Mouse (Mus musculus): ENCODE data around the gene Cmtm6.
"Not testable (repeated sequence)": the region's sequence is repeated elsewhere in the genome, so short reads cannot be mapped to it uniquely, and the experiment has no call there.

The Cmtm6 gene

GRCm38 (mm10) chr9:114731011-114731755 is at the start of gene Cmtm6:
Gene Cmtm6 (plus strand): TSS chr9:114731116.
- peak; percentile 95 for DNase-seq

- no peak for DNase-seq
Measured at GRCm38 (mm10) chr9:114682193-114682592, 48.7 kb upstream of the Cmtm6 start.

- DNase-seq, result no peak
Measured at GRCm38 (mm10) chr9:114686245-114686644, 44.7 kb upstream of the Cmtm6 start.

GRCm38 (mm10) chr9:114687639-114688038 is 43.3 kb upstream of the Cmtm6 start:
- no peak for DNase-seq

GRCm38 (mm10) chr9:114688252-114688952 is 42.5 kb upstream of the Cmtm6 start, which contains the start of gene Dync1li1:
Gene Dync1li1 (plus strand): TSS chr9:114688790.
- peak; percentile 98 for DNase-seq

GRCm38 (mm10) chr9:114688953-114689407 is 41.9 kb upstream of the Cmtm6 start:
- DNase-seq, result no peak

- no peak for DNase-seq
Measured at GRCm38 (mm10) chr9:114690119-114690601, 40.8 kb upstream of the Cmtm6 start.

- no peak for DNase-seq
Measured at GRCm38 (mm10) chr9:114691112-114691511, 39.8 kb upstream of the Cmtm6 start.

- DNase-seq, result not testable (repeated sequence)
Measured at GRCm38 (mm10) chr9:114695662-114696061, 35.3 kb upstream of the Cmtm6 start.

GRCm38 (mm10) chr9:114697072-114697471 is 33.8 kb upstream of the Cmtm6 start:
- no peak for DNase-seq

GRCm38 (mm10) chr9:114697926-114698325 is 33.0 kb upstream of the Cmtm6 start:
- no peak for DNase-seq

GRCm38 (mm10) chr9:114699262-114699661 is 31.7 kb upstream of the Cmtm6 start:
- DNase-seq, result no peak

GRCm38 (mm10) chr9:114699882-114700665 is 30.8 kb upstream of the Cmtm6 start:
- DNase-seq, result no peak

- DNase-seq, result no peak
Measured at GRCm38 (mm10) chr9:114701031-114701430, 29.9 kb upstream of the Cmtm6 start.

GRCm38 (mm10) chr9:114701921-114702320 is 29.0 kb upstream of the Cmtm6 start:
- DNase-seq, result no peak

- no peak for DNase-seq
Measured at GRCm38 (mm10) chr9:114707805-114708204, 23.1 kb upstream of the Cmtm6 start.

GRCm38 (mm10) chr9:114710345-114710744 is 20.6 kb upstream of the Cmtm6 start:
- peak; percentile 37 for DNase-seq

GRCm38 (mm10) chr9:114713481-114713880 is 17.4 kb upstream of the Cmtm6 start:
- no peak for DNase-seq

- no peak for DNase-seq
Measured at GRCm38 (mm10) chr9:114716677-114717331, 14.1 kb upstream of the Cmtm6 start.

- peak; percentile 15 for DNase-seq
Measured at GRCm38 (mm10) chr9:114727315-114727714, 3.6 kb upstream of the Cmtm6 start.

GRCm38 (mm10) chr9:114728432-114728831 is 2.5 kb upstream of the Cmtm6 start:
- not testable (repeated sequence) for DNase-seq

Measured in right cerebral cortex, postnatal 4 days (tissue).